Mouse (Mus musculus) MEL-GATA-1-ER (cell line): ENCODE results near the gene Spats1.
"Not testable (repeated sequence)": the region's sequence is repeated elsewhere in the genome, so short reads cannot be mapped to it uniquely, and the experiment has no call there.

Experiments
- DNase-seq: peaks from one replicate; pipeline ENCODE4 v3.0.0-alpha.2; 2012; ENCODE audit warnings: low read depth; ENCODE audit errors: extremely low read depth

The Spats1 gene

GRCm38 (mm10) chr17:45489736-45490135, 14.5 kb upstream of the Spats1 start:
- DNase-seq, result no peak

GRCm38 (mm10) chr17:45488321-45489254, 13.4 kb upstream of the Spats1 start:
- no peak for DNase-seq

- no peak for DNase-seq
Observed at GRCm38 (mm10) chr17:45487216-45487615, 12.0 kb upstream of the Spats1 start.

- DNase-seq, result no peak
Observed at GRCm38 (mm10) chr17:45485581-45485980, 10.4 kb upstream of the Spats1 start.

- DNase-seq, result no peak
Observed at GRCm38 (mm10) chr17:45480429-45480828, 5.2 kb upstream of the Spats1 start.

GRCm38 (mm10) chr17:45478234-45478825, 3.1 kb upstream of the Spats1 start:
- DNase-seq, result peak; percentile 46

- no peak for DNase-seq
Observed at GRCm38 (mm10) chr17:45474146-45474545, 1.1 kb downstream of the Spats1 start.

GRCm38 (mm10) chr17:45473667-45474066, 1.5 kb downstream of the Spats1 start:
- no peak for DNase-seq

- DNase-seq, result no peak
Observed at GRCm38 (mm10) chr17:45470726-45471125, 4.5 kb downstream of the Spats1 start.

GRCm38 (mm10) chr17:45468302-45468701, 6.9 kb downstream of the Spats1 start:
- no peak for DNase-seq

- no peak for DNase-seq
Observed at GRCm38 (mm10) chr17:45466701-45467100, 8.5 kb downstream of the Spats1 start.

- no peak for DNase-seq
Observed at GRCm38 (mm10) chr17:45464255-45464654, 11.0 kb downstream of the Spats1 start.

- DNase-seq, result no peak
Observed at GRCm38 (mm10) chr17:45462506-45462905, 12.7 kb downstream of the Spats1 start.

- DNase-seq, result no peak
Observed at GRCm38 (mm10) chr17:45459062-45459461, 16.2 kb downstream of the Spats1 start.

GRCm38 (mm10) chr17:45458516-45458915, 16.7 kb downstream of the Spats1 start:
- no peak for DNase-seq

GRCm38 (mm10) chr17:45457487-45457886, 17.7 kb downstream of the Spats1 start:
- no peak for DNase-seq

- DNase-seq, result no peak
Observed at GRCm38 (mm10) chr17:45456260-45457152, 18.7 kb downstream of the Spats1 start.

GRCm38 (mm10) chr17:45455783-45456182, 19.4 kb downstream of the Spats1 start:
- DNase-seq, result not testable (repeated sequence)

GRCm38 (mm10) chr17:45454794-45455193, 20.4 kb downstream of the Spats1 start:
- DNase-seq, result no peak

- DNase-seq, result no peak
Observed at GRCm38 (mm10) chr17:45452271-45452670, 22.9 kb downstream of the Spats1 start.

- DNase-seq, result peak; percentile 95
Observed at GRCm38 (mm10) chr17:45450153-45450552, 25.1 kb downstream of the Spats1 start.

GRCm38 (mm10) chr17:45449586-45449985, 25.6 kb downstream of the Spats1 start:
- DNase-seq, result no peak
